Mouse (Mus musculus): ENCODE measurements at regions not wholly inside any gene's neighbourhood (a gene's known extent, or its start where the extent isn't known, plus 50 kb on each side); places are given as distances from the start of the nearest gene placed in this dataset.

DNA sequence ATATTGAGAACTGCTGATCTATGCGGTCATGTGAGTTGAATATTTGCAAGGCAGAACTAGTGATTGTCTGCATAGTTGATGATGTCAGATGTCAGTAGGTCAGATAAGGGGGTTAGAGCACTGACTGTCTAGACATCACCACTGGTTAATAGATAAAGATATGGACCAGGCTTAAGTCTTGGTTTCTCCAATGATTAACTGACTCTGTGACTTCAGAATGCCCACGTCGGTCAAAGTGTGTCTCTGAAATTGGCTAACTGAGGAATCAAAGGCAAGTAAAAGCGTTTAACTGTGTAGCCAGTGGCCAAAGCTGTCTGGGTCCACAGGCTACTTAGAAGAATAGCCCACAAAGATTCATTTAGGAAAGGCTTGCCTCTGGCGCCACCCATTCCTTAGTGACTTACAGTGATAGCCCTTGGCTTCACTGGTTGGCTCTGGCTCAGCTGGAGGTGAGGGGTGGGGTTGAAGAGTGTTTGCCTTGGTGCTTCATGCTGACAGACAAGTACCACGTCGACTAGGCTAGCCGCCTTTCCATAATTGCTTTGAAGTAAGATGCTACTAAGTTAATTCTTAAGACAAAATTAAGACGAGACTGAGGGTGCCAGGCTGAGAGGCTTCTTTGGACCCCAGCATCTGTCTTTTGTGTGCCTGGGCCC lies 463.1 kb downstream of the Insc start:
- no peak overlapping the region for H3K4me3 ChIP-seq
- 71% methylated on average over 9 of the region's 9 CpGs for WGBS
- DNase-seq = no peak
- intact Hi-C loops (cut with DNase I) = no loop called here
- H3K79me2 ChIP-seq (replicated peaks; ENCODE audit: control insufficient read depth, insufficient read depth, low read length) = no peaks in the 10 kb centered on the region
- no peaks in the 10 kb centered on the region for H3K27me3 ChIP-seq (ENCODE audit: control insufficient read depth, insufficient read depth, low read length)
- H3K36me3 ChIP-seq (ENCODE audit: control insufficient read depth, insufficient read depth, low read length) = no peaks in the 10 kb centered on the region
- TF ChIP-seq CTCF (IDR thresholded peaks at IDR 0.05) (no peak), POLR2A (IDR thresholded peaks at IDR 0.05; ENCODE audit: insufficient read depth, low read depth, low read length) (no peak), EP300 (IDR thresholded peaks at IDR 0.05; ENCODE audit: insufficient read depth, low read depth, low read length) (no peak)
- no peak overlapping the region for H3K9ac ChIP-seq (ENCODE audit: low read depth, low read length)
- H3K27ac ChIP-seq = no peak overlapping the region
- no peaks in the 10 kb centered on the region for H3K4me1 ChIP-seq (ENCODE audit: control insufficient read depth, insufficient read depth, low read length)

DNA sequence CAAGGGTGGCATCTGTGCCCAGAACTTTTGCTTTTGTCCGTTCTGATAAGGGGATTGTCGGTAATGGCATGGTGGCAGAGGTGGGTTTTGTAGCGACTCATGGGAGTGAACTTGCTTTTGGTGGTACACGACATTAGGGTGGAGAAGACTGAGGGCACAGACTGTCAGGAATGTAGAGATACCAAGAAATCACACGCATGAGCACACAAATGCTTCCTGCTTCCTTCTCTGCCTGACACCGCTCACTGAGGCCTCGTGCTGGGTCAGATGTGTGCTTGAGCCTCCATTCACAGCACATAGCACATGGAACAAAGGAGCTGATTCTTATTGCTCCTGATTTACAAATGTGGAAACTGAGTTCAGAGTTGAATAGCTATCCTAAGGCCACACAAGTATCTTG lies 465.3 kb downstream of the Insc start:
- no peaks in the 10 kb centered on the region for H3K27me3 ChIP-seq (ENCODE audit: control insufficient read depth, insufficient read depth, low read length)
- DNase-seq = no peak
- H3K79me2 ChIP-seq (replicated peaks; ENCODE audit: control insufficient read depth, insufficient read depth, low read length) = no peaks in the 10 kb centered on the region
- H3K9ac ChIP-seq (ENCODE audit: low read depth, low read length) = no peak overlapping the region
- intact Hi-C loops (cut with DNase I) = no loop called here
- no peak overlapping the region for H3K4me3 ChIP-seq
- no peaks in the 10 kb centered on the region for H3K4me1 ChIP-seq (ENCODE audit: control insufficient read depth, insufficient read depth, low read length)
- H3K27ac ChIP-seq = no peak overlapping the region
- 71% methylated on average over 7 of the region's 7 CpGs for WGBS
- no peaks in the 10 kb centered on the region for H3K36me3 ChIP-seq (ENCODE audit: control insufficient read depth, insufficient read depth, low read length)
- TF ChIP-seq EP300 (IDR thresholded peaks at IDR 0.05; ENCODE audit: insufficient read depth, low read depth, low read length) = no peak
- TF ChIP-seq POLR2A (IDR thresholded peaks at IDR 0.05; ENCODE audit: insufficient read depth, low read depth, low read length) = no peak
- TF ChIP-seq CTCF (IDR thresholded peaks at IDR 0.05) = no peak

DNA sequence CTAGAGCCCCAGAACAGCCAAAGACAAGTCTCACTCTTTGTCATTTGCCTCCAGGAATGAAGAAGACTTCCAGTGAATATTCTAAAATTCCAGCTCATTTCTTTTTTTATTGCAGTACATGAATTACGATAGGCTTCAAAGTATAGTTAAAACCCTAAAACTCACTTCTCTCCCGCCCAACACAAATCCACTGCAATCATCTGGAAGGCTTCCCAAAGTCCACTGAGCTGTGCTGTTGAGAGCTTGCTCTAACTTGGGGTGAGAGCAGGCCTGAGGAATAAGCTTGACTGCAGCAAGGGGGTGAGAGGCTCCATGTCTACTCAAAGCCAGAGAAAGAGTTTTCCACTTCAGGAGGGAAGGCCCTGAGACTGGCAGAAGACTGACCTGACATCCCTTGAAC lies 466.5 kb downstream of the Insc start:
- DNase-seq = no peak
- WGBS = 89% methylated on average over 2 of the region's 2 CpGs
- Histone ChIP-seq H3K4me3 (no peak overlapping the region), H3K27me3 (ENCODE audit: control insufficient read depth, insufficient read depth, low read length) (no peaks in the 10 kb centered on the region), H3K4me1 (ENCODE audit: control insufficient read depth, insufficient read depth, low read length) (no peaks in the 10 kb centered on the region), H3K27ac (no peak overlapping the region), H3K79me2 (replicated peaks; ENCODE audit: control insufficient read depth, insufficient read depth, low read length) (no peaks in the 10 kb centered on the region), H3K36me3 (ENCODE audit: control insufficient read depth, insufficient read depth, low read length) (no peaks in the 10 kb centered on the region), H3K9ac (ENCODE audit: low read depth, low read length) (no peak overlapping the region)
- intact Hi-C loops (cut with DNase I) = loop anchor here (10.0 kb wide), 1 partner anchor 635 kb away; no protein-coding TSS in a partner anchor
- no peak for TF ChIP-seq CTCF (IDR thresholded peaks at IDR 0.05)
- TF ChIP-seq EP300 (IDR thresholded peaks at IDR 0.05; ENCODE audit: insufficient read depth, low read depth, low read length) = no peak

DNA sequence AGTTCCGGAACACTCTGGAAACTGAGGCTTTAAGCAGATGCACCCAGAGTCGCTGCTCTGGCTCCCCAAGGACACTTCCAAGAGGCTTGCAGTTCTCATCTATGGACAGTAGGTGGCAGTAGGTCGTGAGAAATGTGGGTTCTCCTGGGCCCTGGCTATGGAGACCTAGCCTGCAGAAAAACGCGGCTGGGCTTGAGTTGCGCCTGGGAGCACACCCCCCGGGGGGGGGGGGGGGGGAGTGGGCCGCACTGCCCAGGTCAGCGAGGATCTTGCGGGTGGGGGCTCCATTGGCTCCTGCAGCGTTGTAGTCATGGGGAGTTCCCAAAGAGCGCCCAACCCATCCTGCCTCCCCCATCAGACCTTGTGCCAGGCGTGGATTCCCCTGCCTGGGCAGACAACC lies 473.3 kb downstream of the Insc start:
- DNase-seq = peak; percentile 77 to 84
- peak overlapping the region; percentile 33; the same call in 1 of the 2 replicates for H3K4me3 ChIP-seq
- WGBS = 1% methylated on average over 13 of the region's 13 CpGs
- H3K4me1 ChIP-seq (ENCODE audit: control insufficient read depth, insufficient read depth, low read length) = peaks cover 3% of the 10 kb centered on the region
- H3K27me3 ChIP-seq (ENCODE audit: control insufficient read depth, insufficient read depth, low read length) = no peaks in the 10 kb centered on the region
- no peaks in the 10 kb centered on the region for H3K79me2 ChIP-seq (replicated peaks; ENCODE audit: control insufficient read depth, insufficient read depth, low read length)
- H3K36me3 ChIP-seq (ENCODE audit: control insufficient read depth, insufficient read depth, low read length) = no peaks in the 10 kb centered on the region
- TF ChIP-seq EP300 (IDR thresholded peaks at IDR 0.05; ENCODE audit: insufficient read depth, low read depth, low read length) (peak; percentile 87), POLR2A (IDR thresholded peaks at IDR 0.05; ENCODE audit: insufficient read depth, low read depth, low read length) (0 out of 2 replicates have a peak, but pooled peaks have one; percentile 18), CTCF (IDR thresholded peaks at IDR 0.05) (peak; percentile 90)
- H3K27ac ChIP-seq = peak overlapping the region; percentile 48
- intact Hi-C loops (cut with DNase I) = loop anchor here (1.0 to 10.0 kb wide), 3 partner anchors 150 to 823 kb away; no protein-coding TSS in a partner anchor
- peak overlapping the region; percentile 52 for H3K9ac ChIP-seq (ENCODE audit: low read depth, low read length)

DNA sequence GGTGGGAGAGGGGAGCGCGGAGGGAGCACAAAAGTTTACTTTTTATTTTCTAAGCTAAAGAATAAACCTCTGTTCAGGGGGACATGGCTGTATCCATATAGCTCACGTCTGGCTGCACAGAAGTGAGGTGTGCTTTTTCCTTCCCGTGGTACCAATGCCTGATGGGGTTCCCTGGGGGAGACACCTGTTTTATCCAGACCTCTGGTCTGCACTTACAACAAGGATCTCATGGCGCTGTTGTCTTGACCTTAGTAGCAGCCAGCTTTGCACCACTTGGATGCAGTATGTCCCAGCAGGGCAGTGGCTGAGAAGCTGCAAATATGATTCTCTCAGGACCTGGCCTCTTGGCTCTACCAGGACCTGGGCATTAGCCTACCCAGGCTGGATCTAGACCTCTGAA lies 473.8 kb downstream of the Insc start:
- TF ChIP-seq EP300 (IDR thresholded peaks at IDR 0.05; ENCODE audit: insufficient read depth, low read depth, low read length) (no peak), POLR2A (IDR thresholded peaks at IDR 0.05; ENCODE audit: insufficient read depth, low read depth, low read length) (no peak), CTCF (IDR thresholded peaks at IDR 0.05) (no peak)
- no peaks in the 10 kb centered on the region for H3K79me2 ChIP-seq (replicated peaks; ENCODE audit: control insufficient read depth, insufficient read depth, low read length)
- WGBS = 19% methylated on average over 5 of the region's 5 CpGs
- H3K36me3 ChIP-seq (ENCODE audit: control insufficient read depth, insufficient read depth, low read length) = no peaks in the 10 kb centered on the region
- H3K4me3 ChIP-seq = peak overlapping the region; percentile 33; the same call in 1 of the 2 replicates
- H3K4me1 ChIP-seq (ENCODE audit: control insufficient read depth, insufficient read depth, low read length) = peaks cover 3% of the 10 kb centered on the region
- intact Hi-C loops (cut with DNase I) = loop anchor here (5.0 to 10.0 kb wide), 2 partner anchors 150 to 628 kb away; no protein-coding TSS in a partner anchor
- H3K27ac ChIP-seq = peak overlapping the region; percentile 48
- peak overlapping the region; percentile 52 for H3K9ac ChIP-seq (ENCODE audit: low read depth, low read length)
- peak in 1 of 2 experiments; percentile 8 for DNase-seq
- H3K27me3 ChIP-seq (ENCODE audit: control insufficient read depth, insufficient read depth, low read length) = no peaks in the 10 kb centered on the region

DNA sequence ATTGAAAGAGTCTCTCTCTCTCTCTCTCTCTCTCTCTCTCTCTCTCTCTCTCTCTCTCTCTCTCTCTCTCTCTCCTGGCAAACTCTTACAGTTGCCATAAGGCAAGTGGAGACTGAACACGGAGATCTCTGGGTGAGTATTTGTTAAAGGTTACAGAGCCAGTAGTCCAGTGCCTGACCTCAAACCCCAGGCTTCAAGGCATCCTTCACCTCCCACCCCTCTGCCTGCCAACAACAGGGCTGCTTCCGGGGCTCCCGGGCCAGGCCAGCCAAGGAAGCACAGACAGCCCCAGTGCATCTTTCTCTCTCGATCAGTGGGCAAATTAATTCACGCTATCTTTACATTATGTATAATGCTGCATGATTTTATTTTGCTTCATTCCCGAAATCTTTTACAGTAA lies 474.2 kb downstream of the Insc start:
- no peak for DNase-seq
- H3K27me3 ChIP-seq (ENCODE audit: control insufficient read depth, insufficient read depth, low read length) = no peaks in the 10 kb centered on the region

More for the DNA sequence above, 474.2 kb downstream of the Insc start:
- H3K4me3 ChIP-seq = no peak overlapping the region
- H3K9ac ChIP-seq (ENCODE audit: low read depth, low read length) = no peak overlapping the region
- intact Hi-C loops (cut with DNase I) = loop anchor here (5.0 to 10.0 kb wide), 2 partner anchors 150 to 627 kb away; no protein-coding TSS in a partner anchor
- TF ChIP-seq EP300 (IDR thresholded peaks at IDR 0.05; ENCODE audit: insufficient read depth, low read depth, low read length) (no peak), CTCF (IDR thresholded peaks at IDR 0.05) (no peak), POLR2A (IDR thresholded peaks at IDR 0.05; ENCODE audit: insufficient read depth, low read depth, low read length) (no peak)
- WGBS = 64% methylated on average over 6 of the region's 6 CpGs
- no peaks in the 10 kb centered on the region for H3K36me3 ChIP-seq (ENCODE audit: control insufficient read depth, insufficient read depth, low read length)
- H3K27ac ChIP-seq = no peak overlapping the region
- no peaks in the 10 kb centered on the region for H3K79me2 ChIP-seq (replicated peaks; ENCODE audit: control insufficient read depth, insufficient read depth, low read length)
- peaks cover 3% of the 10 kb centered on the region for H3K4me1 ChIP-seq (ENCODE audit: control insufficient read depth, insufficient read depth, low read length)
